Mouse (Mus musculus): ENCODE measurements around the gene Car9. TPM values are rescaled to one million over a fixed set of nuclear protein-coding genes. Genes with fewer than 3 reads are reported as not detected.

The Car9 gene
- polyA plus RNA-seq (2017; shearing (Covaris generic)): 0.90 TPM

GRCm38 (mm10) chr4:43506536-43507185 lies at the start of gene Car9:
Gene Car9 (plus strand): TSS chr4:43506966.

GRCm38 (mm10) chr4:43483535-43484091 lies 23.2 kb upstream of the Car9 start, which contains the start of gene Sit1:
Gene Sit1 (minus strand): TSS chr4:43483734.

GRCm38 (mm10) chr4:43492821-43493185 lies 14.0 kb upstream of the Car9 start, which contains the start of gene Ccdc107:
Gene Ccdc107 (plus strand): TSS chr4:43492900.

GRCm38 (mm10) chr4:43499407-43500333 lies 7.1 kb upstream of the Car9 start, which contains the start of gene Arhgef39:
Gene Arhgef39 (minus strand): TSS chr4:43499695.

GRCm38 (mm10) chr4:43561997-43562768 lies 55.4 kb downstream of the Car9 start, which contains the start of the genes Creb3 and Tln1:
Gene Creb3 (plus strand): TSS chr4:43562332.
Gene Tln1 (minus strand): TSS chr4:43562691.

Other genes starting within 250 kb of the Car9 start
- gene Atp8b5, start 239.8 kb upstream of the Car9 start, polyA plus RNA-seq (2017; shearing (Covaris generic)): 0.07 TPM
- gene Rusc2, start 125.0 kb upstream of the Car9 start, polyA plus RNA-seq (2017; shearing (Covaris generic)): not detected
- gene Fam166b, start 77.8 kb upstream of the Car9 start, polyA plus RNA-seq (2017; shearing (Covaris generic)): not detected
- 0.48 TPM for gene Tesk1, start 65.0 kb upstream of the Car9 start, polyA plus RNA-seq (2017; shearing (Covaris generic))
- 54.1 TPM for gene Cd72, start 52.3 kb upstream of the Car9 start, polyA plus RNA-seq (2017; shearing (Covaris generic))
- 146 TPM for gene Sit1, start 23.2 kb upstream of the Car9 start, polyA plus RNA-seq (2017; shearing (Covaris generic))
- gene Ccdc107, start 14.1 kb upstream of the Car9 start, polyA plus RNA-seq (2017; shearing (Covaris generic)): 75.3 TPM
- gene Arhgef39, start 7.3 kb upstream of the Car9 start, polyA plus RNA-seq (2017; shearing (Covaris generic)): 4.9 TPM
- not detected for gene Tpm2, start 16.8 kb downstream of the Car9 start, polyA plus RNA-seq (2017; shearing (Covaris generic))
- gene Creb3, start 55.4 kb downstream of the Car9 start, polyA plus RNA-seq (2017; shearing (Covaris generic)): 86.8 TPM
- gene Tln1, start 55.7 kb downstream of the Car9 start, polyA plus RNA-seq (2017; shearing (Covaris generic)): 436 TPM
- gene Rgp1, start 71.7 kb downstream of the Car9 start, polyA plus RNA-seq (2017; shearing (Covaris generic)): 24.1 TPM
- 27.6 TPM for gene Gba2, start 71.9 kb downstream of the Car9 start, polyA plus RNA-seq (2017; shearing (Covaris generic))
- gene Msmp, start 77.5 kb downstream of the Car9 start, polyA plus RNA-seq (2017; shearing (Covaris generic)): 3.2 TPM
- gene Npr2, start 125.0 kb downstream of the Car9 start, polyA plus RNA-seq (2017; shearing (Covaris generic)): not detected
- 0.38 TPM for gene Spag8, start 146.6 kb downstream of the Car9 start, polyA plus RNA-seq (2017; shearing (Covaris generic))
- 70.9 TPM for gene Hint2, start 149.5 kb downstream of the Car9 start, polyA plus RNA-seq (2017; shearing (Covaris generic))
- 0.83 TPM for gene Tmem8b, start 162.0 kb downstream of the Car9 start, polyA plus RNA-seq (2017; shearing (Covaris generic))
- gene Fam221b, start 162.2 kb downstream of the Car9 start, polyA plus RNA-seq (2017; shearing (Covaris generic)): 1.4 TPM
- gene Olfr70, start 193.8 kb downstream of the Car9 start, polyA plus RNA-seq (2017; shearing (Covaris generic)): not detected
- gene Olfr71, start 203.3 kb downstream of the Car9 start, polyA plus RNA-seq (2017; shearing (Covaris generic)): not detected
- not detected for gene Hrct1, start 220.2 kb downstream of the Car9 start, polyA plus RNA-seq (2017; shearing (Covaris generic))
- not detected for gene Spaar, start 223.1 kb downstream of the Car9 start, polyA plus RNA-seq (2017; shearing (Covaris generic))

All from activated CD4-positive, CD25-positive, alpha-beta regulatory T cell, adult 9 weeks (primary cell).